Mouse (Mus musculus) spleen, postnatal 36 days (tissue): ENCODE measurements around the gene Zc3h12a.
A peak's percentile ranks its signal among the peaks of the same experiment; 100 is the strongest.

ENCODE experiments used
- DNase-seq, 2 experiments: peaks; one replicate each; pipeline ENCODE4 v3.0.0; 2022; ENCODE audit warnings: low spot score in 2 of 2, mixed read lengths in 1 of 2

Zc3h12a gene

GRCm38 (mm10) chr4:125127305-125128084 is at the start of gene Zc3h12a:
TSS of gene Zc3h12a (minus strand) at chr4:125127840.
- peak; percentile 93 for DNase-seq

DNA sequence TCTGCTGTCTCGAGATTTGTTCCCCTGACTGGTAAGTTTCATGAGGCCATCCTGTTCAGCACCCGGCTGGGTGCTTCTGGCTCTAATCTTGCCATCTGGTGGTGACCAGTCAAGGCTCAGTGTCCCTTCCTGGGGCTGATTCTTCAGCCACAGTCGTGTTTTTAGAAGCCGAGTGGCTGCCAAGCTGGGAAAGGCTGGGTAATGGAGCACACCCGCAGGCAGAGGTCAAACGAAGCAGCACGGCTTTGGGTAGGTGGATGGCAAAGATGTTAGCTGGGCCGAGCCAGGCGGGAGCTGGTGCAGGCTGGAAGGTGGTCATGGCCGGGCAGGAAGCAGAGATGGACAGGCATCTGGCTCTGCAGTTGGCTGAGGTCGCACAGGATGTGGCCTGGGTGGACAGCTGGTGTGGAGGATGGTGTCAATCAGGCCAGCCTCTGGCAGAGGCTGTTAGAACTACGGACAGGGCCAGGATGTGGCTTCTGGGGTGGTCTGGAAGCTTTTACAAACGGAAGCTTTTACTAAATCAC is 49.1 kb upstream of the Zc3h12a start:
- peak; percentile 6 to 9 for DNase-seq

GRCm38 (mm10) chr4:125176190-125176589 is 48.5 kb upstream of the Zc3h12a start:
- no peak for DNase-seq

DNA sequence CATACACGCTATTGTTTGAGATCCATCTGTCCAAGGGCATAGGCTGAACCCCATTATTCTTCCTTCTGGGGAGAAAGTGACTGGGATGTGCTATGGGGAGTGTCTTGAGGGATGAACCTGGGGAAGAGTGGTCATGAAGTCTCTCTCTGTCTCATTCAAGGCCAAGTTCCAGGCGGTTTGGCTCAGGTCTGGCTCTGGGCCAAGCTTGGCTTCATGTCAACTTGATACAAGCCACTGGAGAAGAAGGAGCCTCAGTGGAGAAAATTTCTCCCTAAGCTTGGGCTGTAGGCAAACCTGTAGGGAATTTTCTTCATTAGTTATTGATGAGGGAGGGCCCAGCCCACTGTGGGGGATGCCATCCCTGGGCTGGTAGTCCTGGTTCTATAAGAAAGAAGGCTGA is 48.0 kb upstream of the Zc3h12a start:
- no peak for DNase-seq

DNA sequence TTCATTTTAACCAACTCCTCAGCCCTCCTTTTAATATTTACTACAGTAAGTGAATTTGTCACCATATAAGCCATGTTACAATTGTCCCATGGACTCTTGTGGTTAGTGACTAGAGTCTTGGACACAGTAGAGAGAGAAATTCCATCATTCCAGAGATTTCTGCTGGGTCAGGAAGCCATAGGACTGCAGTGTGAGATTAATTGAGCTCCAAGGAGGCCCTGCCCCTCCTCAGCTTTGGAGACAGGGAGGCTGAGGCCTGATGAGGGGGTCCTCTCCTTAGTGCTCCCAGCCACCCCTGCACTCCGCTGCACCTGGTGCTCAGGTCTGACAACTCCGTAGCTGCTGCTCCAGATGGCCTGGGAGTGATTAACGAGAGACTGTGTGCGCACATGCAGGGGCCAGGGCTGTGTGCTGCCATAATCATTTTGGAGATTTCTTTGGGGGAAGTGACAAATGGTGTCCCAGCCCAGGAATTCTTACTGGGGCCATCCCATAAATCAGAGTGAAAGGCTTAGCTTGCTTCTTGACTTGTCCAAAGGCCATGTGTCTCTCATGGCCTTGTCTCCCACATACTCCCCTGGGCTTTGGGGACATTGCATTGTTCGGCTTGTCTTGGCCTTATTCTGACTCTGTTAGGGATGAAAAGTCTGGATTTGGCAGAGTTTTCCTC is 47.0 kb upstream of the Zc3h12a start:
- no peak for DNase-seq

DNA sequence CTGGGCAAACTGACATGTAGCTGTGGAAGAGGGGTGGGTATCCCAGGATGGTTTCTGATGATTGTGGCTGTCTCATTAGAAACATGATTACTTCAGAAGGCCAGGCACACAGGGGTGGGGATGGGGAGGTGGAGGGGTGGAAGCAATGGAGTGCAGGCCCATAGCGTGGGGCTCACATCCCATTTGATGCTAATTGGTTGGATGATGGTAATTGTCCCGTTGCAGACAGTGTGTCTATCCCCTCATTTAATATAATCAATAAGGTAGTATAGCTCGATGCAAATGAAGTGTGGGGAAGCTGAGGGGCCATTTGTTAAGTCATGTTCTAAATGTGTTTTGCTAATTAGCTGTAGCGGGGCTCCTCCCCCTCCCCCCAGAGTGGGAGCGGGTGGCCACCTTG is 45.5 kb upstream of the Zc3h12a start:
- DNase-seq, result no peak

- DNase-seq, result no peak
These were observed 45.1 kb upstream of the Zc3h12a start for GRCm38 (mm10) chr4:125172736-125173135.

- no peak for DNase-seq
These were observed 40.1 kb upstream of the Zc3h12a start for GRCm38 (mm10) chr4:125167723-125168122.

GRCm38 (mm10) chr4:125164861-125165260 is 37.2 kb upstream of the Zc3h12a start:
- DNase-seq, result no peak

DNA sequence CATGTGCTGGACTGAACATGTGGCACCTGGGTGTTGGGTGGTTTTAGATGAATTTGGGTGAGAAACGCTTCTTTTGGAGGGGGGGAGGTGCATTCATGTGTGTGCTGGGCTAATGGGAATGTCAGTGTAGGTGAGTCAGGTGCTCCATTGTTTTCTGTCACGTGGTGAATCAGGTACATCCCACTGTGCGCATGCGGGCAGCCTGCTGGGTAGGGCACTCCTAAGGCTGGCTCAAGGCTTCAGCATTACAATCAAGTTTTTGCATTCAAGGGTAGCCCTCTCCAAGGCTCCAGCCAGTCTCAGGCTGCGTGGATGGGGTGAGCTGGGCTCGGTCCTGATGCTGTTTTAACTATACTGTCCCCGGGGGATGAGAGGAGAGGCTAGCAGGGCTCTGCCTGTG is 35.1 kb upstream of the Zc3h12a start:
- no peak for DNase-seq

- no peak for DNase-seq
These were observed 33.8 kb upstream of the Zc3h12a start for GRCm38 (mm10) chr4:125161392-125161791.

DNA sequence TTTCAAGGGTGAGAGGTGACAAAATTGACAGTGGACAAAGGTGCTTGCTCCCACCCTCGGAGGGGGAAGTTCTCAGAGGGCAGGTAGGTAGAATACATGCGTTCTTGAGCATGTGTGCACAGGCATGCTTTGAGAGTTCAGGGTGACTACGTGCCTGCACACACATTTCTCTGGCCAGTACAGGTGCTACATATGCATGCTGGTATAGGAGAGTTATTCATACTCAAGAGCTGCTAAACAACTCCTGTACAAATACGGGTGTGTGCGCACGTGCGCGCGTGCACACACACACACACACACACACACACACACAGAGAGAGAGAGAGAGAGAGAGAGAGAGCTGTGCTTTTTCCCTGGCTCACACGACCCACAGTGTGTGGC is 33.3 kb upstream of the Zc3h12a start:
- DNase-seq, result no peak

GRCm38 (mm10) chr4:125160320-125160950 is 32.8 kb upstream of the Zc3h12a start:
- peak; percentile 76 for DNase-seq

GRCm38 (mm10) chr4:125158581-125159317 is 31.1 kb upstream of the Zc3h12a start:
- DNase-seq, result no peak

GRCm38 (mm10) chr4:125158081-125158480 is 30.4 kb upstream of the Zc3h12a start:
- no peak for DNase-seq

DNA sequence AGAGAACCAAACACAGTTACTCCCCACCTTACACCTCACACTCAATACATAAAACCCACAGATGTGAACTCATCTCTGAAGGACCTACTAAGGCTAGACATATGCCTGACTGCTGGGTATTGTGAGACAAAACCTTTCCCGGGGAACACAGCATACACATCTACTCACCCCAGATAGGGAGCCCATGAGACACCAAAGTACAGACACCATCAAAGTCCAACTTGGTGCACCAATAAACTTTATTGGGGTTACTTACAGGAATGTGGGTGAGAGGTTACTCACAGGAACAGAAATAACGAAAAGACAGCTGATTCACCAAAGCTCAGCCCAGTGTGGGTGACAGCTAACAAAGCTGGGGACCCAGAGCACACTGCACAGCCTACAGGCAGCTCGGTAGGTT is 29.7 kb upstream of the Zc3h12a start:
- DNase-seq, result no peak

DNA sequence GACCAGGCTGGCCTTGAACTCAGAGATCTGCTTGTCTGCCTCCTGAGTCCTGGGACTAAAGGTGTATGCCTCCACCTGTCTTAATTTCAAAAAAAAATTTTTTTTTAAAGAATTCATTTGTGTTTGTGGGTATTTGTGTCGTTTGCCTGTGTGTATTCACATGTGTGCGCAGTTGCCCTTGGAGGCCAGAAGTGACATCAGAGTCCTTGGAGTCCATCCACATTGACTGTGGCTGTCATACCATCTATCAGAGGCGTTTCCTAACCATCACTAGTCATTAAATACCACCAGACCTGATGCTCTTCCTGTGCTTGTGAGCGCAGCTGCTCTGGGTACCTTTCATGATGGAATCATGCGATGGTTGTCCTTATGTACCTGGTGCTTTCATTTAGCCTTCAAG is 28.0 kb upstream of the Zc3h12a start:
- DNase-seq, result no peak

GRCm38 (mm10) chr4:125153659-125154241 is 26.1 kb upstream of the Zc3h12a start:
- no peak for DNase-seq

GRCm38 (mm10) chr4:125152469-125152868 is 24.8 kb upstream of the Zc3h12a start:
- no peak for DNase-seq

- no peak for DNase-seq
These were observed 21.8 kb upstream of the Zc3h12a start for GRCm38 (mm10) chr4:125149460-125149859.

- DNase-seq, result no peak
These were observed 20.3 kb upstream of the Zc3h12a start for GRCm38 (mm10) chr4:125147970-125148369.

GRCm38 (mm10) chr4:125145213-125145612 is 17.6 kb upstream of the Zc3h12a start:
- DNase-seq, result peak; percentile 15 to 42
